Mouse (Mus musculus) neural tube, embryonic 13.5 days (tissue): ENCODE measurements around the gene Pard6b. TPM values are rescaled to one million over a fixed set of nuclear protein-coding genes. Genes with fewer than 3 reads are reported as not detected.

Experiments used
- ATAC-seq: fragments of 200-750 bp; cut with Nextera tagmentation; 2 replicates; pipeline ENCODE4 v1.8.0; 2017; ENCODE audit warnings: low read depth, mild to moderate bottlenecking, moderate TSS enrichment, moderate library complexity
- H3K27ac ChIP-seq: fragments of 300-500 bp; sonication (generic); replicated peaks from 2 replicates; pipeline ENCODE4 v1.5.1; 2015; ENCODE audit warnings: moderate library complexity, mild to moderate bottlenecking, inconsistent platforms
- H3K27me3 ChIP-seq: fragments of 300-500 bp; sonication (generic); 2 replicates; pipeline ENCODE4 v1.6.1; 2015; ENCODE audit warnings: mild to moderate bottlenecking, inconsistent platforms
- H3K36me3 ChIP-seq: fragments of 300-500 bp; sonication (generic); 2 replicates; pipeline ENCODE4 v1.6.1; 2015; ENCODE audit warnings: mild to moderate bottlenecking, inconsistent platforms
- H3K4me1 ChIP-seq: fragments of 300-500 bp; sonication (generic); replicated peaks from 2 replicates; pipeline ENCODE4 v1.6.1; 2015; ENCODE audit warnings: inconsistent platforms
- H3K4me2 ChIP-seq: fragments of 300-500 bp; sonication (generic); 2 replicates; pipeline ENCODE4 v1.6.1; 2015; ENCODE audit warnings: inconsistent platforms, mild to moderate bottlenecking, moderate library complexity
- H3K4me3 ChIP-seq: fragments of 300-500 bp; sonication (generic); 2 replicates; pipeline ENCODE4 v1.5.1; 2015; ENCODE audit warnings: mild to moderate bottlenecking, inconsistent platforms
- H3K9ac ChIP-seq: fragments of 300-500 bp; sonication (generic); 2 replicates; pipeline ENCODE4 v1.6.1; 2015; ENCODE audit warnings: moderate library complexity, mild to moderate bottlenecking, inconsistent platforms
- H3K9me3 ChIP-seq: fragments of 300-500 bp; sonication (generic); 2 replicates; pipeline ENCODE4 v1.6.1; 2016; ENCODE audit warnings: inconsistent platforms
- WGBS: fragments of 180-500 bp; shearing (Covaris S2); methylation state at CpG from one replicate; pipeline ENCODE4 v1.1.7; 2015; 5-methylcytosine and 5-hydroxymethylcytosine counted together
- polyA plus RNA-seq: library from polyadenylated mRNA; unstranded; fragments of >200 nt; fragmentation: Nextera tagmentation; extraction: Ambion mirVana; gene quantifications from 2 replicates; pipeline ENCODE4 v1.2.1, GENCODE M21; 2015

The Pard6b gene
- polyA plus RNA-seq, 1 experiment from 2014 or later: 7.5 TPM

GRCm38 (mm10) chr2:168086318-168086717 is 5.5 kb downstream of the Pard6b start:
- H3K36me3 ChIP-seq: peaks cover 17% of the 10 kb centered on the region; the same call in 1 of the 2 replicates
- H3K9ac ChIP-seq: no peak overlapping the region
- peaks cover 16% of the 10 kb centered on the region for H3K27me3 ChIP-seq
- peaks cover 19% of the 10 kb centered on the region for H3K4me1 ChIP-seq
- no peak overlapping the region for H3K4me3 ChIP-seq
- no peaks in the 10 kb centered on the region for H3K9me3 ChIP-seq
- 62% methylated on average over 6 of the region's 6 CpGs for WGBS
- H3K4me2 ChIP-seq: no peak overlapping the region
- no peak for ATAC-seq
- no peak overlapping the region for H3K27ac ChIP-seq

GRCm38 (mm10) chr2:168086839-168087238 is 6.0 kb downstream of the Pard6b start:
- H3K4me3 ChIP-seq: no peak overlapping the region
- H3K27me3 ChIP-seq: peaks cover 16% of the 10 kb centered on the region
- peaks cover 22% of the 10 kb centered on the region; the same call in 1 of the 2 replicates for H3K36me3 ChIP-seq
- no peak overlapping the region for H3K4me2 ChIP-seq
- no peak overlapping the region for H3K27ac ChIP-seq
- peaks cover 18% of the 10 kb centered on the region for H3K4me1 ChIP-seq
- H3K9ac ChIP-seq: peak overlapping the region; percentile 13; the same call in 1 of the 2 replicates
- H3K9me3 ChIP-seq: no peaks in the 10 kb centered on the region
- whole genome bisulfite sequencing: 75% methylated on average over 9 of the region's 9 CpGs
- no peak for ATAC-seq

- Histone ChIP-seq H3K36me3 (peaks cover 31% of the 10 kb centered on the region; the same call in 1 of the 2 replicates), H3K9ac (no peak overlapping the region), H3K4me3 (no peak overlapping the region), H3K27ac (no peak overlapping the region), H3K4me2 (no peak overlapping the region), H3K4me1 (peaks cover 25% of the 10 kb centered on the region), H3K27me3 (no peaks in the 10 kb centered on the region), H3K9me3 (no peaks in the 10 kb centered on the region)
- ATAC-seq: no peak
- 86% methylated on average over 11 of the region's 11 CpGs for WGBS
These were observed 10.8 kb downstream of the Pard6b start for GRCm38 (mm10) chr2:168091560-168091959.

GRCm38 (mm10) chr2:168093077-168093476 is 12.3 kb downstream of the Pard6b start:
- no peak for ATAC-seq
- H3K4me2 ChIP-seq: no peak overlapping the region
- no peaks in the 10 kb centered on the region for H3K9me3 ChIP-seq
- H3K9ac ChIP-seq: no peak overlapping the region
- H3K27ac ChIP-seq: no peak overlapping the region
- WGBS: 97% methylated on average over 4 of the region's 4 CpGs
- H3K4me1 ChIP-seq: peaks cover 29% of the 10 kb centered on the region
- H3K27me3 ChIP-seq: no peaks in the 10 kb centered on the region
- no peak overlapping the region for H3K4me3 ChIP-seq
- H3K36me3 ChIP-seq: peaks cover 25% of the 10 kb centered on the region; the same call in 1 of the 2 replicates

- Histone ChIP-seq H3K4me3 (no peak overlapping the region), H3K9me3 (no peaks in the 10 kb centered on the region), H3K4me1 (peaks cover 29% of the 10 kb centered on the region), H3K27ac (peak overlapping the region; percentile 83), H3K4me2 (no peak overlapping the region), H3K9ac (no peak overlapping the region), H3K36me3 (peaks cover 36% of the 10 kb centered on the region), H3K27me3 (no peaks in the 10 kb centered on the region)
- ATAC-seq: peak; percentile 44; the same call in 1 of the 2 replicates
- WGBS: 32% methylated on average over 8 of the region's 8 CpGs
These were observed 14.3 kb downstream of the Pard6b start for GRCm38 (mm10) chr2:168095077-168095476.

GRCm38 (mm10) chr2:168096487-168096886 is 15.7 kb downstream of the Pard6b start:
- no peak for ATAC-seq
- Histone ChIP-seq H3K27me3 (no peaks in the 10 kb centered on the region), H3K4me1 (peaks cover 29% of the 10 kb centered on the region), H3K9ac (no peak overlapping the region), H3K4me3 (no peak overlapping the region), H3K27ac (peak overlapping the region; percentile 83; the same call in 1 of the 2 replicates), H3K9me3 (no peaks in the 10 kb centered on the region), H3K36me3 (peaks cover 32% of the 10 kb centered on the region), H3K4me2 (no peak overlapping the region)
- WGBS: 83% methylated on average over 3 of the region's 3 CpGs

GRCm38 (mm10) chr2:168098040-168098439 is 17.2 kb downstream of the Pard6b start:
- H3K4me1 ChIP-seq: peaks cover 29% of the 10 kb centered on the region
- no peak overlapping the region for H3K4me2 ChIP-seq
- WGBS: 48% methylated on average over 6 of the region's 6 CpGs
- H3K36me3 ChIP-seq: peaks cover 26% of the 10 kb centered on the region
- H3K4me3 ChIP-seq: no peak overlapping the region
- no peak overlapping the region for H3K9ac ChIP-seq
- no peaks in the 10 kb centered on the region for H3K27me3 ChIP-seq
- 0 out of 2 replicates have a peak, but pooled peaks have one; percentile 24 for ATAC-seq
- no peaks in the 10 kb centered on the region for H3K9me3 ChIP-seq
- no peak overlapping the region for H3K27ac ChIP-seq

- Histone ChIP-seq H3K9ac (no peak overlapping the region), H3K4me3 (no peak overlapping the region), H3K27ac (no peak overlapping the region), H3K27me3 (no peaks in the 10 kb centered on the region), H3K9me3 (no peaks in the 10 kb centered on the region), H3K4me2 (no peak overlapping the region), H3K4me1 (peaks cover 26% of the 10 kb centered on the region), H3K36me3 (peaks cover 20% of the 10 kb centered on the region)
- WGBS: 89% methylated on average over 13 of the region's 13 CpGs
- ATAC-seq: no peak
These were observed 19.2 kb downstream of the Pard6b start for GRCm38 (mm10) chr2:168100008-168100407.

GRCm38 (mm10) chr2:168101805-168102204 is 21.0 kb downstream of the Pard6b start:
- Histone ChIP-seq H3K4me3 (no peak overlapping the region), H3K9ac (no peak overlapping the region), H3K36me3 (peaks cover 20% of the 10 kb centered on the region), H3K27me3 (no peaks in the 10 kb centered on the region), H3K4me2 (no peak overlapping the region), H3K27ac (no peak overlapping the region), H3K4me1 (peaks cover 15% of the 10 kb centered on the region), H3K9me3 (no peaks in the 10 kb centered on the region)
- WGBS: 92% methylated on average over 5 of the region's 5 CpGs
- ATAC-seq: no peak

- Histone ChIP-seq H3K27ac (no peak overlapping the region), H3K27me3 (no peaks in the 10 kb centered on the region), H3K4me1 (peaks cover 19% of the 10 kb centered on the region), H3K4me3 (no peak overlapping the region), H3K4me2 (no peak overlapping the region), H3K9ac (no peak overlapping the region), H3K36me3 (peaks cover 20% of the 10 kb centered on the region), H3K9me3 (no peaks in the 10 kb centered on the region)
- no peak for ATAC-seq
- whole genome bisulfite sequencing: 92% methylated on average over 10 of the region's 10 CpGs
These were observed 22.5 kb downstream of the Pard6b start for GRCm38 (mm10) chr2:168103341-168103740.

GRCm38 (mm10) chr2:168104375-168105144 is 23.8 kb downstream of the Pard6b start:
- Histone ChIP-seq H3K27me3 (no peaks in the 10 kb centered on the region), H3K4me1 (peaks cover 19% of the 10 kb centered on the region), H3K27ac (0 out of 2 replicates have a peak overlapping the region, but pooled peaks have one; percentile 9), H3K36me3 (peaks cover 8% of the 10 kb centered on the region), H3K9me3 (no peaks in the 10 kb centered on the region), H3K9ac (no peak overlapping the region), H3K4me3 (no peak overlapping the region), H3K4me2 (no peak overlapping the region)
- 73% methylated on average over 22 of the region's 22 CpGs for WGBS
- ATAC-seq: no peak

GRCm38 (mm10) chr2:168105271-168105670 is 24.5 kb downstream of the Pard6b start:
- Histone ChIP-seq H3K27ac (0 out of 2 replicates have a peak overlapping the region, but pooled peaks have one; percentile 9), H3K9ac (no peak overlapping the region), H3K4me1 (peaks cover 19% of the 10 kb centered on the region), H3K27me3 (no peaks in the 10 kb centered on the region), H3K4me3 (no peak overlapping the region), H3K4me2 (no peak overlapping the region), H3K9me3 (no peaks in the 10 kb centered on the region), H3K36me3 (peaks cover under 1% of the 10 kb centered on the region; the same call in 1 of the 2 replicates)
- WGBS: 83% methylated on average over 8 of the region's 8 CpGs
- ATAC-seq: no peak
